Mouse (Mus musculus) G1E (cell line): Measurements from ENCODE around the gene BC049352.

Experiments used
- CTCF ChIP-seq: IDR thresholded peaks from 2 replicates; pipeline ENCODE4 v1.5.1; 2012; ENCODE audit warnings: low read depth, low read length, inconsistent platforms, mixed read lengths
- GATA1 ChIP-seq: IDR thresholded peaks from 2 replicates; pipeline ENCODE4 v1.6.1; 2012; ENCODE audit warnings: borderline replicate concordance, low read length, inconsistent platforms, mixed read lengths
- POLR2AphosphoS5 ChIP-seq: IDR thresholded peaks from 2 replicates; pipeline ENCODE4 v1.6.1; 2012; ENCODE audit warnings: low read depth, low read length, inconsistent platforms; ENCODE audit not compliant: insufficient replicate concordance
- TAL1 ChIP-seq: conservative IDR thresholded peaks from 2 replicates; pipeline ENCODE4 v1.6.1; 2012; ENCODE audit warnings: low read depth, low read length, inconsistent platforms, mixed read lengths

- peak; percentile 64 for TF ChIP-seq CTCF
- no peak for TF ChIP-seq GATA1
- no peak for TF ChIP-seq TAL1
- no peak for TF ChIP-seq POLR2AphosphoS5
Observed at GRCm38 (mm10) chr9:45299231-45300006, 117.6 kb downstream of the BC049352 start.
